Mouse (Mus musculus) right cerebral cortex, postnatal 25 days (tissue): ENCODE measurements around the gene Rras2.

Experiments used
- DNase-seq: peaks from one replicate; pipeline ENCODE4 v3.0.0; 2022

Gene Rras2

GRCm38 (mm10) chr7:114110500-114110899, 7.1 kb downstream of the Rras2 start:
- no peak for DNase-seq

GRCm38 (mm10) chr7:114105886-114106285, 11.7 kb downstream of the Rras2 start:
- no peak for DNase-seq

- DNase-seq = no peak
Measured at GRCm38 (mm10) chr7:114103629-114104347, 13.8 kb downstream of the Rras2 start.

DNA sequence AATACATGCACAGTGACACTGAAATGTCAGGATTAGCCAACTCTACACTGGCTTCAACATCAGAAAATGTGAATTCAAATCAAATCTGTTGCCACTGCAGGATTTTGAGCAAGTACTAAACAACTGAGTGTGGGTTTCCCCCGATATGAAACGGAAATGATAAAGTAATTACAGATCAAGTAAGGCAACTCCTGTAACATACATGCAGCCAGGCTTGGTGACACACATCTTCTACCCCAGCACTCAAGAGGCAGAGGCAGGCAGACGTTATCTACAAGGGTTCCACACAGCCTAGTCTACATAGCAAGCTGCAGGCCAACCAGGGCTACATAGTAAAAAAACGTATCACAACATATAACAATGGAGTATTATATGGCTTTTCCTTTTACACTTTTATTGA, 14.4 kb downstream of the Rras2 start:
- DNase-seq = no peak

DNA sequence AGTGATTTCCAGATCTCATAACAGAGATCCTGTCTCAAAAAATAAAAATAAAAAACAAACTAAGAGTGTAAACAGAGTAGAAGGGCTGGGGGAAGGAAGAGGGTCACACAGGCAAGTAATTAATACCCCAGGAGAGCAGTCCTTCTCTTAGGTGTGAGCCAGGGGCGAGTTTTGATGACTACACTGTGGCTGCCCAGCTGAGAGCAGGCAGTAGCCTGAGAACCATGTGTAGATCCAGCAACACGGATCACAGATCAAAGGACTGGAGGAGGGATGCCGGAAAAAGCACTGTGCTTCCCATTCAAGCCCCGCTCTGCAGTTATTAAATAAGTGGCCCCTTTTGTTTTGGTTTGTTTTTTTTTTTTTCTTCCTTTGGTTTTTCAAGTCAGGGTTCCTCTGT, 15.0 kb downstream of the Rras2 start:
- DNase-seq = no peak

DNA sequence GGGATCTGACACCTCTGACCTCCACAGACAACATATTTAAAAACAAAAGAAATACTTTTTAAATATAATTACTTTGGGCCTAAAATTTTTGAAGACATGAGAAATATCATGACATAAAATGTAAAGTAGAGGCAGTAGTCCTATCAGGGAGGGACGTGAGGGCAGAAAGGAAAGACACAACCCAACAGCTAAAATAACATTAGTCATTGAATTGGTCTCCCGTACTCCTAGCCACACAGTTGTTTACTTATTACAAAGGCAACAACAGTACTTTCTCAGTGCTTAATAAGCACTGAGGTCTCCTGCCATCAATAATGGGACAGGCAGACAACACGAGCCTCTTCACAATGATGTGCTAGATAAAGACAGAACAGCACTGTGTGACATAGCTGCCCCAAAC, 16.2 kb downstream of the Rras2 start:
- DNase-seq = no peak

DNA sequence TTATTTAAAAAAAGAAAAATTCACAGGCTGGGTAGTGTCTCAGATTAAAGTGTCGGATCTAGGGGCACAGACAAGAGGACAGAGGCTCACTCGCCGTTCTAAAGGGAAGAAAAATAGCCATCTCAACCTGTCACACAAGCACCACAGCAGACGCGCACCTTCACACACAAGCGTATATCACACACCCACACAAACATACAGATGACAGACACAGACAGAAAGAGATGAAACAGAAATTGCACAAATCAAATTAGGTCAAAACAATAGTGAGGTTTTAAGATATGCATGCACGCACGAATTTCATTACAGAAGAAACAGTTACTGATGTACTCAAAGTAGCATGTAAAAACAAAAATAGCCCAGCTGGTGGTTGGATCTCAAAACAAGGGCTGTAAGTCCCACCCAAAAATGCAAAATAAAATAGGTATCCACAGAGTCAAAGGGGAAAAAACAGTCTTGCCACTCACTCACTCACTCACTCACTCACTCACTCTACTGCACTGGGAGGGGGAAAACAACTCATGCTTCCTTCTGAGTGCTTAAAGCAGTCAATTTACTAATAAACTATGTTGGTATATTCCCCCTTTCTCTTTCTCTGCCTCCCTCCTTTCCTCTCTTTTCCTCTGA, 23.9 kb downstream of the Rras2 start:
- no peak for DNase-seq

DNA sequence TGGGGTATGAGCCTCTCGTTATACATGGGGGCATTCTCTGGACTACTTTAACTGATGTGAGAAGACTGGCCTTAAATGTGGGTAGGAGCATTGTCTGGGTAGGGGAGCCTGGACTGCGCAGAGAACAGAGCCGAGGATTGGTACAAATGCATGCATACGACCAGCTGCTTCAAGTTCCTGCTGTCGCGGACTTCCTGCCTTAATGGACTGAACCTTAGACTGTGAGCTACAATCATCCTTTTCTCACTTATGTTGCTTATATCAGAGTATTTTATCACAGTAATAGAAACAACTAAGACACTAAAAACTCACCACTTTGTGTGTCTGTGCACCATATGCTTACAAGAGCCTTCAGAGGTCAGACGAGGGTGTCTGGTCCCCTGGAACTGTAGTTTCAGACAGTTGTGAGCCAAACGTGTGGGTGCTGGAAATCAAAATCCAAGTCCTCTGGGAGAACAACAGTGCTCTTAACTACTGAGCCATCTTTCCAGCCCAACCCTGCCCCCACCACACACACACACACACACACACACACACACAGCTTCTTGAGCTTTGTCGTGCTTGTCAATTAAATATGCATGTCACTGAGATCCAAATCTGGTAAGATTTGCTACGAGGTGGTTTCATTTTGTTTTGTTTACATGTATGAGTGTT, 26.6 kb downstream of the Rras2 start:
- no peak for DNase-seq

DNA sequence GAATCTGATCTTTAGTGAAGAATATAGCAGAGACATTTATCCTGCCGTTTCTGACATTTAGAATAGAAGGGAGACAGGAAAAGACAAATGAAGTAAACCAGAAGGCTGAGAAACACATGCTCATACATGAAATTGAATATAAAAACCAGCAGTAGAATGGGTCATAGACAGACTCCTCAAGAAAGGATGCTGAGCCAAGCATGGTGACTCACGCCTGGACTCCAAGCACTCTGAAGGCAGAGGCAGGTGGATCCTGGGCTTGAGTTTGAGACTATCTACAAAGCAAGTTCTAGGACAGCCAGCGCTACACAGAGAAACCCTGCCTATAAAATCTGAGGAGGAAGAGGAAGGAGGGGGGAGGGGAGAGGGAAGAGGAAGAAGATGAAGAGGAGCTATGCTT, 27.4 kb downstream of the Rras2 start:
- no peak for DNase-seq

- no peak for DNase-seq
Measured at GRCm38 (mm10) chr7:114088918-114089317, 28.7 kb downstream of the Rras2 start.

DNA sequence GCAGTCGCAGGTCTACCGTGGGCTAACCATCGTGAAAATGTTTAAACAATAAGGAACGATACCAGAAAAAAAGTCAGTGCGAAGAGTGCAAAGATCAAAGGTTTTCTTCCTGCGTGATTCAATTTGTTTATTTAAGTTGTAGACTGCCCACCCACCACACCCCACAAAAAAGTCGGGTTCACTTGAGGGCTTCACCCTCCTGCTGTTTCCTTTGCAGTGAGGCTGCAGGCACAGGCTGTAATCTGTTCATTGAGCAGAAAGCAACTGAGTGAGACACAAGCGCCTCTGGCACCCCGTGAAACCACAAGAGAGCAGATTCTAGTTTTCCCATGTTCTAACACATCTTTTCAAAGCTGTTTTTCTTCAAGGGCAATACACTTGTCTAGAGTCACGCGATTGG, 29.6 kb downstream of the Rras2 start:
- DNase-seq = no peak

DNA sequence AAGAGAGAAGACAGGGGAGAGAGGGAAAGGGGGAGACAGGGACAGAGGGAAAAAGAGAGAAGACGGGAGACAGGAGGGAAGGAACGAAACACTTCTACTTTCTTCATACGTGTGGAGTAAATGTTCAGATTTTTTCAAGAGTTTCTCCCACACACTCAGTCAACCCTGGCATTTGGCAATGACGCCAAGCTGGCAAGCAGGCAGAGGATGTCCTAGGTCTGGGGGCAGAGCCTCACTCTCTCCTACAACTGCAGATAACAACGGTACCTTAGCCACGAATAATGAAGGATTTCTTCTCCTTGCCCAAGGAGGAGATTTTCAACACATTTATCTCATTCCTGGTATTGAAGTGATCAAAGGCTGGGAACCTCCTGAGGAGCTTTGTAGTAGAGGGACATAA, 30.2 kb downstream of the Rras2 start:
- no peak for DNase-seq

GRCm38 (mm10) chr7:114086021-114086710, 31.4 kb downstream of the Rras2 start:
- DNase-seq = no peak

DNA sequence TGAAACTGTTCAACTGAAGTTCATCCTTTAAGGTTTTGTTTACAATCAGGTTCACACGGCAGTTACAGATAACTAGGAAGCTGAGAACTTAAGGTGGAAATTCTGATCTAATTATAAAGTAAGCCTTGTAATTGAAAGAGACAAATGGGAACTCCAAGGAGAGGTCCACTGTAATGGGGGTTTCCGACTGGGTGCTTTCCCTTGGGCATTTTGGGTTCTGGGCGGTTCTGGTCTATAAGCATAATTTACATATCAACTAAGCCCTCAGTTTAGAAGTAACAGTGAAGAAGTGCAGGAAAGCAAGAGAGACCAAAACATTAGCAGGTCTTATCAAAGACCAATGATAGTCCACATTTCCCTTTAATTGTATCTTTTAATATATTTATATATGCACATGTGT, 33.8 kb downstream of the Rras2 start:
- no peak for DNase-seq

DNA sequence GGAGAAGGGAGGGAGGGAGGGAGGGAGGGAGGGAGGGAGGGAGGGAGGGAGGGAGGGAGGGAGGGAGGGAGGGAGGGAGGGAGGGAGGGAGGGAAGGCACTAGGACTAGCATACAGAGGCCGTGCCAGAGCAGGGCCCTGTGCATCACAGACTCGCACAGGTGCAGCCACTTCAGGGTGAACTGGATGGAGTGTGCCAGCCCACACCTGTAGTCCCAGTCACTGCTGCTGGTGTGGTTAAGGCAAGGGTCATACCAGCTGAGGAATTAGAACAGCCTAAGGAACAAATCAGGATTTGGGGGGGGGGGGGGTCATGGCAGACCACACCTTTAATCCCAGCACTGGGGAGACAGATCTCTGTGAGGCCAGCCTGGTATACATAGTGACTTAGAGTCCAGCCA, 34.5 kb downstream of the Rras2 start:
- no peak for DNase-seq

DNA sequence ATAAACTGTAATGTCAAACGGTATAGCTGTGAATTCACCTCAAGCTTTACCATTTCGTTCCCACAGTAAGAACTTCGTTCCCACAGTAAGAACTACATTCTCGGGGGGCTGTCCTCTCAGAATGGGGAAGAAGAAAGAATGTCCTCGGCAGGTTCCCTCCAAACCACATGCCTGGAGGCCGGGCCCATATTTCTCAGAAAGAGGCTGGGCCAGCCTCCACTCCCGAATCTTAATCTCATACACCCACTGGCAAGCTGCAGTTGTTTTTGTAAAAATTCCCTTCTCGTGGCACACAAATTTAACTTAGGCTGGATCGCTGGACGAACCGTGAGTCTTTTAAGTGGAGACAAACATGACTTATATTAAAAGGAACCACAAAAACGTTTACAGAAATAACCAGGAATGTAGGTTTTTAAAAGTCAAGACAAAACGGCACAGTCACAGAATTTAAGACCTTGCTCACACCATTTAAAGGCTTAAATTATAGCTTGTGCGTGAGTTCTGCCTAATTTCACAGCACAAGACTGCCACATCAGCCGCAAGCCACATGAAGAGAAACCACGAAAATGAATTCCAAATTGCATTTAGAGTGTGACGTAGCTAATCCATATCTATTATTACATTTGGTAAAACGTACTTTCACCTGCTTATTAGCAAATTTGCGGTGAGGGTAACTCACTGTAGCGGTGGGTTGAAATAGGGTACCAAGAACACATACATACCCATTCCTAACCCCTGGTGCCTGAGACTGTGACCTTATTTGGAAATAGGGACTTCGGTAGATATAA, 35.8 kb downstream of the Rras2 start:
- DNase-seq = peak; percentile 34

- DNase-seq = no peak
Measured at GRCm38 (mm10) chr7:114080250-114080649, 37.3 kb downstream of the Rras2 start.

- no peak for DNase-seq
Measured at GRCm38 (mm10) chr7:114079343-114079742, 38.2 kb downstream of the Rras2 start.

DNA sequence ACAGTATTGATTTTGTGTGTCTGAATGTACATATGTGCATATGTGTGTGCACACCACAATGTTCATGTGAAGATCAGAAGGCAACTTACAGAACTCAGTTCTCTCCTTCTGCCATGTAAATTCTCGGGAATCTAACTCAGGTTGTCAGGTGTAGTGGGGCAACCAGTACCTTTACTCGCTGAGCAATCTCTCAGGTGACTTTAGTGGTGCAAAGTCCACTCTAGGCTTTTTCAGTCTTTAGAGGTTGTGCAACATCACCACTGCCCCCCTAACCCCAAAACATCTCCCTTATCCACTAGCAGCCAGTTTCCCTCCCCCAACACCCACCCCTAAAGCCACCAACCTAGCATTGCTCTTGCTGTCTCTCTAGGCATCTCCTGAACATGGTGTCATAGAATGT, 43.0 kb downstream of the Rras2 start:
- no peak for DNase-seq

DNA sequence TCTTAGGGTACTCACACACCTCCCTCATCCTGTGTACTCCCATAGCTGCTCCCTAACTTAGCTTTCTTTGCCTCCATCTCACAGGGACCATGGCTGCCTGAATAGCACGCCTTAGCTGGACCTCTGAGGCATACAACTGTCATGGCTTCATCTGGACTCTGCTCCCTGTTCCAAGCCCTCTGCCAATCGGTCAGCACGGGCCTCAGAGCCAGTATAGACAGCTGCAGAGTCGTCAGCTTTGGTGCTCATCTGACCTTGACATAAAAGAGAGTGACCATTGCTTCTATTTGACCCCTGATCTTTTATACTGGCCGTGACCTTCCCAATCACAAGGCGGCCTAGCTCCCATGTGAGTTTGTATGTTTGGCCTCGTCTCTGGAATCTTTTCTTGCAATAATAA, 43.4 kb downstream of the Rras2 start:
- no peak for DNase-seq

DNA sequence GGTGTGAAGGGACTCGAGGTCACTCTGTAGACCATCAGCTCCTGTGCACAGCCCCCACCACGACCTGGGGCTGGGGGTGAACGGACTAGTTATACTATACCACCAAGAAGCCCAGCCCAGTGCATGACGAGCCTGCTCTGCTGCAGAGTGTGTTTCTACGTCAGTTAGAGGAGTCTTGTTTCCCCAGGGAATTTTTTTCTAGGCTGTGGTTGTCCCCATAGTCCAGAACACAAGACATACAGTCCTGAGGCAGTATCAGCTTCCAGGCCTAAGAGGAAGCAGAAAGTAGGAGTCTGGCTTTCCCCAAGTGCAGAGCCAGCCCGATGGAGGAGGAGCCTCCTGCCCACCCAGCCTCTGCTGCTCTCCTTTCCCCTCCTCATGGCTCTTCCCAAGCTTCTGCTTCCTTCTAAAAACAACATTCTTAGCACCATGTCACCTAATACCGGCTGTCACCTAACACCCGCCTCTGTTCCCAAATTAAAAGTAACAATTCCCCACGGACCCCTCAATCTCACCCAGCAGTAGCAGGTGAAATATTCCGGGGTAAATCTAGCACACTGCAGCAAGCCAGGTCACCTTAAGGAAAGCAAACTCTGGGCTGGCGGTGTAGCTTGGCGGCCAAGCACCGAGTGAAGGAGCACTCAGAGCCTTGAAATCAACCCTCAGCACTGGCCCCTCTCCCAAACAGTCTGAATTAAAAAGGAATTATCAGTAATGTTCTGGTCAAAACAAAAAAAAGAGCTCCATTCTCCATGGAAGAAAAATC, 45.5 kb downstream of the Rras2 start:
- DNase-seq = peak; percentile 46

DNA sequence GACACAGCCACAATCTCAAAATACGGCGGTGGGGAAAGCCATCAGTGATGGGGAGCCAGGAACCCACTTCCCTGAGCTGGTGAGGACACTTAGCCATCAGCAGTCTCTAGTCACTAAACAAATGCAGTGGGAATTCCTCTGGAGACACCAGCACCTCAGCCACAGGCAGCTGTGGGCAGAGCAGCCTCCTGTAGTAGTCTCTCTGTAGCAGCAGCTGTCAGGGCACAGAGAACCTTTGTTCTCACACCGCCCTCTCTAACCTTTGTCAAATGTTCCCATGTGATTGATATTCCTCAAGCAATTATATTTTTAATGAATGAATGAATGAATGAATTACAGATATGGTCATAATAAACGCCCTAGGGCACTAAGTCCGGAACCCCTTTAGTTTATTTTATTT, 46.2 kb downstream of the Rras2 start:
- DNase-seq = no peak
